ENCODE assay signal across 8 mouse cellular contexts in the genomic region with DNA sequence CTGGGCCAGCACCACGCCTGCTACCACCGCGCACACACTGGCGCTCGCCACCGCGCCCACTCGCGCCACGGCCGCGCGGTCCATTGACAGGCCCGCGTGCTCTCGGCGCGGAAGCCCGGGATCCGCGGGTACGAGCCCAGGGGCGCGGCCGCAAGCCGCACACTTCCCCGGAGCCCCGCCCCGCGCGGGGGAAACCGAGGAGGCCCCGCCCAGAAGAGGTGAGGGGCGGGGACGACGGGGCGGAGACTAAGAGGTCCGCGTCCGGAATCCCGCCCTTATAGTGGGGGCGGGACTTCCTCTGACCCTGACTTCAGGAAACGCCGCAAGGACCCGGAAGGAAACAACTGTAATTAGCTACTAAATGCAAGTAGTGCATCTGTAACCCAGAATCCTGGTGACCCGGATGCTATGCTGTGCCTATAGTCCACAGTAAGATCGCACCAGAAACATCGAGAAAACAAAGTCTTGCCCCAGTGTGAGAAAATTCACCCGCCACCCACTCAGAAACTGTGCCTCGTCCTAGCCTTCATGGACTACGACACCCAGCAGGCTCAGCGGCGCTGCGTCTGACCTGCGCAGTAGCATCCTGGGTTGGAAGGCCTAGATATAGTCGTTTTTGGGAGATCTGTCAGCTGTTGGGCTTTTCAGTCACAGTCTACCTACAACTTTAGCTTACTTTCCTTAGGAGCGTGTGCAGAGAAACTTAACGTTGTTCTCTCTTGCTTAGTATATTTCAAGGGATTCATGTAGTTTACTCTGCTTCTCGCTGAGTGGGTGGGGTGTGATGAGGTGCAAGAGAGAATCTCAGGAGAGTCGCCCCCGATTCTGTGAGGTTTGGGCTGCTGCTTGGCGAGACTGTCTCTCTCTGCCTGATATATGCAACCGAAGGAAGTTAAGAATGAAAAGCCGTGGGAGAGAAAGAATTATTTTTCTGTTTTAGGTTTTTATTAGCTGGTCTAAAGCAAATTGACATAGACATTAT. TPM values are rescaled to one million over a fixed set of nuclear protein-coding genes. Genes with fewer than 3 reads are reported as not detected.
DNase-seq lines count a peak whose midpoint lies in the region; ATAC-seq lines count a peak whose summit lies in the region.

A gene (minus strand): TSS at position 207 of the 982 bp plus-strand sequence.
A gene (plus strand): TSS at position 290 of the 982 bp plus-strand sequence.

- DNase-seq in CD4-positive, CD25-positive, alpha-beta regulatory T cell, adult 2 months (ENCODE audit: low read depth, low spot score): peak; percentile 97
- DNase-seq in fat pad, adult 2 months (ENCODE audit: extremely low read depth, low read depth, low spot score): peak; percentile 76
- peak; percentile 97 for DNase-seq in kidney, postnatal 10 days
- peak; percentile 90 to 92 for DNase-seq in natural killer cell, adult 2 months (ENCODE audit: low spot score in 2 of 2)

- H3K27ac ChIP-seq in brown adipose tissue, adult 24 weeks (replicated peaks; ENCODE audit: low read depth, low read length): peak within 1 kb of the TSS; percentile 99
- H3K27ac ChIP-seq in heart, embryonic 13.5 days (replicated peaks): peak within 1 kb of the TSS; percentile 83
- peak within 1 kb of the TSS; percentile 91 for H3K27ac ChIP-seq in liver, embryonic 12.5 days
- H3K27ac ChIP-seq in stomach, embryonic 15.5 days: peak within 1 kb of the TSS; percentile 91

- H3K36me3 ChIP-seq in heart, embryonic 13.5 days: no peaks in the 10 kb centered on the region
- 0 out of 2 replicates have a peak, but pooled peaks cover 3% of the 10 kb centered on the region for H3K36me3 ChIP-seq in liver, embryonic 12.5 days
- no peaks in the 10 kb centered on the region for H3K36me3 ChIP-seq in stomach, embryonic 15.5 days

- 0 out of 2 replicates have a peak, but pooled peaks cover 2% of the 10 kb centered on the region for H3K4me1 ChIP-seq in brown adipose tissue, adult 24 weeks (ENCODE audit: control insufficient read depth, insufficient read depth, insufficient read length, low read length)
- H3K4me1 ChIP-seq in heart, embryonic 13.5 days: peaks cover 41% of the 10 kb centered on the region
- peaks cover 39% of the 10 kb centered on the region for H3K4me1 ChIP-seq in liver, embryonic 12.5 days
- H3K4me1 ChIP-seq in stomach, embryonic 15.5 days: peaks cover 7% of the 10 kb centered on the region; the same call in 1 of the 2 replicates

- H3K27me3 ChIP-seq in heart, embryonic 13.5 days (replicated peaks): peaks cover 4% of the 10 kb centered on the region; the same call in 1 of the 2 replicates
- H3K27me3 ChIP-seq in liver, embryonic 12.5 days (replicated peaks): no peaks in the 10 kb centered on the region
- H3K27me3 ChIP-seq in stomach, embryonic 15.5 days (replicated peaks): no peaks in the 10 kb centered on the region

- peak within 1 kb of the TSS; percentile 72 for H3K4me2 ChIP-seq in heart, embryonic 13.5 days
- peak within 1 kb of the TSS; percentile 89 for H3K4me2 ChIP-seq in liver, embryonic 12.5 days
- H3K4me2 ChIP-seq in stomach, embryonic 15.5 days: peak within 1 kb of the TSS; percentile 61

- peak; percentile 96 for ATAC-seq in heart, embryonic 13.5 days (ENCODE audit: extremely low read depth, insufficient number of reproducible peaks, low FRiP score, low TSS enrichment)
- peak; percentile 87 for ATAC-seq in liver, embryonic 12.5 days
- ATAC-seq in stomach, embryonic 15.5 days (ENCODE audit: insufficient read depth, low FRiP score, low read depth): peak; percentile 95

- H3K9ac ChIP-seq in heart, embryonic 13.5 days: peak within 1 kb of the TSS; percentile 87
- peak within 1 kb of the TSS; percentile 91 for H3K9ac ChIP-seq in liver, embryonic 12.5 days
- peak within 1 kb of the TSS; percentile 64 for H3K9ac ChIP-seq in stomach, embryonic 15.5 days

- 3% methylated on average over 64 of the region's 64 CpGs for WGBS in heart, embryonic 13.5 days
- WGBS in liver, embryonic 12.5 days (ENCODE audit: insufficient replicate concordance): 2% methylated on average over 64 of the region's 64 CpGs
- 3% methylated on average over 64 of the region's 64 CpGs for WGBS in stomach, embryonic 15.5 days

- peak within 1 kb of the TSS; percentile 93 for H3K4me3 ChIP-seq in brown adipose tissue, adult 24 weeks (ENCODE audit: insufficient read depth, low read depth, low read length)
- H3K4me3 ChIP-seq in heart, embryonic 13.5 days: peak within 1 kb of the TSS; percentile 84
- H3K4me3 ChIP-seq in liver, embryonic 12.5 days: peak within 1 kb of the TSS; percentile 90
- peak within 1 kb of the TSS; percentile 83 for H3K4me3 ChIP-seq in stomach, embryonic 15.5 days (replicated peaks)

- H3K9me3 ChIP-seq in heart, embryonic 13.5 days: 0 out of 2 replicates have a peak, but pooled peaks cover 5% of the 10 kb centered on the region
- H3K9me3 ChIP-seq in liver, embryonic 12.5 days (replicated peaks): no peaks in the 10 kb centered on the region
- H3K9me3 ChIP-seq in stomach, embryonic 15.5 days: no peaks in the 10 kb centered on the region

RNA-seq across cellular contexts. Expression of the first gene that starts in this region (rescaled TPM):
- 18.6 and 28.2 TPM in 2 replicates for polyA plus RNA-seq in brown adipose tissue, adult 24 weeks (2012; ENCODE audit: insufficient read depth, insufficient read length, missing spikeins)
- 65.9 and 68.6 TPM in 2 replicates for polyA plus RNA-seq in heart, embryonic 13.5 days (2015; fragmentation: Nextera tagmentation; extraction: Ambion mirVana)
- 216 and 218 TPM in 2 replicates for polyA plus RNA-seq in liver, embryonic 12.5 days (2016; fragmentation: Nextera tagmentation; extraction: Ambion mirVana)
- 76.0 and 83.0 TPM in 2 replicates for polyA plus RNA-seq in stomach, embryonic 15.5 days (2015; fragmentation: Nextera tagmentation; extraction: Ambion mirVana)

RNA-seq across cellular contexts. Expression of the second gene that starts in this region (rescaled TPM):
- polyA plus RNA-seq in brown adipose tissue, adult 24 weeks (2012; ENCODE audit: insufficient read depth, insufficient read length, missing spikeins): 0.52 and 0.75 TPM in 2 replicates
- polyA plus RNA-seq in heart, embryonic 13.5 days (2015; fragmentation: Nextera tagmentation; extraction: Ambion mirVana): 0.06 and 0.09 TPM in 2 replicates
- polyA plus RNA-seq in liver, embryonic 12.5 days (2016; fragmentation: Nextera tagmentation; extraction: Ambion mirVana): 0.13 and 0.29 TPM in 2 replicates
- polyA plus RNA-seq in stomach, embryonic 15.5 days (2015; fragmentation: Nextera tagmentation; extraction: Ambion mirVana): 0.36 TPM in 2 replicates

Comparison
In these comparisons a context has a peak if more than half of its experiments do, and no peak if none do; other contexts are left out.
1. Peak in every context shown above with its lines: DNase-seq, ATAC-seq, H3K4me3 ChIP-seq and H3K27ac ChIP-seq.